In genomic region chr5:53950189-53950588, GRCm38 (mm10) we compare ENCODE assay signal across 13 mouse cellular contexts. TPM values are rescaled to one million over a fixed set of nuclear protein-coding genes. Genes with fewer than 3 reads are reported as not detected.
DNase-seq lines count a peak whose midpoint lies in the region.
"Had no signal": no experiment of that assay in that cellular context is flagged by ENCODE, and none has a peak within 500 bp of the region (broad histone marks: within the 10 kb centered on the region; RNA-seq: fewer than 3 reads in every experiment).

No protein-coding gene starts in this region.

- H3K27ac ChIP-seq in midbrain, embryonic 10.5 days (replicated peaks), result no peak overlapping the region
- H3K27ac ChIP-seq: liver, embryonic 15.5 days; midbrain, embryonic 13.5 days had no signal

- intact Hi-C loops in heart, postnatal 14 days (cut with DNase I), result no loop called here

- H3K36me3 ChIP-seq in midbrain, embryonic 10.5 days, result no peaks in the 10 kb centered on the region
- H3K36me3 ChIP-seq: G1E; liver, embryonic 15.5 days; midbrain, embryonic 13.5 days had no signal

- peaks cover 5% of the 10 kb centered on the region; the same call in 1 of the 2 replicates for H3K4me1 ChIP-seq in midbrain, embryonic 10.5 days
- H3K4me1 ChIP-seq: liver, embryonic 15.5 days had no signal

- H3K9me3 ChIP-seq in midbrain, embryonic 10.5 days (replicated peaks), result no peaks in the 10 kb centered on the region
- H3K9me3 ChIP-seq: G1E; liver, embryonic 15.5 days; midbrain, embryonic 13.5 days had no signal

- peak; percentile 36 for DNase-seq in gastrocnemius, postnatal 25 days
- DNase-seq in gastrocnemius, postnatal 10 days, result no peak
- peak; percentile 53 to 86 for DNase-seq in heart, adult 18-20 months
- DNase-seq in heart, postnatal 14 days, result peak; percentile 38 to 52
- DNase-seq in lung, postnatal 4 days, result peak; percentile 36 to 60
- DNase-seq in midbrain, embryonic 10.5 days (ENCODE audit: low spot score), result no peak
- no peak for DNase-seq in cerebellum, postnatal 36 days
- DNase-seq in spleen, adult 18-20 months, result no peak
- DNase-seq: cerebellum, adult 9-10 months; thymus, adult 2 months had no signal

- WGBS in midbrain, embryonic 10.5 days, result 71% methylated on average over 7 of the region's 7 CpGs

- H3K4me3 ChIP-seq in midbrain, embryonic 10.5 days, result no peak overlapping the region
- H3K4me3 ChIP-seq: liver, embryonic 15.5 days; midbrain, embryonic 13.5 days had no signal

- H3K27me3 ChIP-seq in midbrain, embryonic 10.5 days (ENCODE audit: low read depth, poor library complexity, severe bottlenecking), result no peaks in the 10 kb centered on the region
- H3K27me3 ChIP-seq: liver, embryonic 15.5 days; midbrain, embryonic 13.5 days had no signal

RNA-seq across cellular contexts. Expression of gene Stim2, which starts 48.1 kb away (rescaled TPM):
- 10 to 100 TPM; 26.8 to 34.9 TPM for total RNA-seq in gastrocnemius, postnatal 25 days (2021)
- 10 to 100 TPM; 50.8 to 58.0 TPM for total RNA-seq in gastrocnemius, postnatal 10 days (2021)
- total RNA-seq in heart, adult 18-20 months (2021), result 10 to 100 TPM; 14.0 to 15.3 TPM
- total RNA-seq in heart, postnatal 14 days (2021), result 10 to 100 TPM; 19.9 to 23.5 TPM
- 12.5 and 16.7 TPM in 2 replicates for polyA plus RNA-seq in midbrain, embryonic 10.5 days (2016; fragmentation: Nextera tagmentation; extraction: Ambion mirVana)

Comparison
In these comparisons a context has a peak if more than half of its experiments do, and no peak if none do; other contexts are left out.
1. DNase-seq: peak in gastrocnemius, postnatal 25 days (single experiment), heart, adult 18-20 months (2 of 2), heart, postnatal 14 days (2 of 2) and lung, postnatal 4 days (2 of 2); none in gastrocnemius, postnatal 10 days (single experiment), midbrain, embryonic 10.5 days (single experiment), cerebellum, postnatal 36 days (0 of 2) and spleen, adult 18-20 months (0 of 2).